Mouse (Mus musculus) lung, postnatal 0 days (tissue): Measurements from ENCODE around the gene Eif2b3.
A peak's percentile ranks its signal among the peaks of the same experiment; 100 is the strongest.

Source experiments
- CTCF ChIP-seq: IDR thresholded peaks from 2 replicates; pipeline ENCODE4 v1.5.1; 2016; ENCODE audit warnings: antibody characterized with exemption, mild to moderate bottlenecking
- EP300 ChIP-seq: IDR thresholded peaks from 2 replicates; pipeline ENCODE4 v1.6.1; 2016; ENCODE audit warnings: antibody characterized with exemption, mild to moderate bottlenecking, control low read depth

GRCm38 (mm10) chr4:117017738-117018137, 1.5 kb upstream of the Eif2b3 start:
- TF ChIP-seq EP300 (no peak), CTCF (peak; percentile 18; the same call in 1 of the 2 replicates)
